Mouse (Mus musculus): ENCODE data around the gene D630023F18Rik. TPM values are rescaled to one million over a fixed set of nuclear protein-coding genes. Genes with fewer than 3 reads are reported as not detected.

The D630023F18Rik gene
- polyA plus RNA-seq, 1 experiment from 2014 or later = not detected

GRCm38 (mm10) chr1:65154814-65155213 lies 31.8 kb upstream of the D630023F18Rik start:
- no peak overlapping the region for H3K4me3 ChIP-seq (ENCODE audit: low read depth, low read length)
- H3K36me3 ChIP-seq (ENCODE audit: insufficient read depth) = peaks cover 15% of the 10 kb centered on the region
- no peaks in the 10 kb centered on the region for H3K4me1 ChIP-seq (ENCODE audit: insufficient read depth)
- no peak overlapping the region for H3K27ac ChIP-seq (ENCODE audit: low read depth)
- no peak overlapping the region for H3K4me2 ChIP-seq
- DNase-seq = no peak
- no peaks in the 10 kb centered on the region for H3K27me3 ChIP-seq (ENCODE audit: insufficient read depth, low read length)
- no peak overlapping the region for H3K9ac ChIP-seq
- no peaks in the 10 kb centered on the region for H3K9me3 ChIP-seq (ENCODE audit: low read depth, low read length)
- no peak for ATAC-seq (ENCODE audit: insufficient read depth)
- no peak for TF ChIP-seq CTCF (IDR thresholded peaks at IDR 0.05; ENCODE audit: low read depth)

DNA sequence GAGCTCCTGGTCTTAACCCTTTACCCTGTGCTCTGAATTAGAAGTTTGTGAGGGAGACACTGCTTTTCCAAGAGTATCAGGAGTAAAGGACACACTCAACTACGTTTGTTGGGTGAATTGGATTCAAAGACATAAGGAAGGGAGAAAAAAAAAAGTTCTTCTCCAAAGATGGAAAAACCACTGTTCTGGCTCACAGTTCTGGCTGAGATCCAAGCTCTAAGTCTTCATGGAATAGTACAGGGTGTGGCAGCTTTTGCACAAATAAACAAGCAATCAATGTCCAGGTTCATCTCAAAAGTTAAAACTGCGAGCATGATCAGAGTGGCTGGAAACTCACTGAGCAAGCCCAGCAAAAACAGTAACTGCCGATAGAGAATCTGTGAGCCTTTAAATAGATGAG lies 25.0 kb upstream of the D630023F18Rik start:
- H3K4me3 ChIP-seq (ENCODE audit: low read depth, low read length) = no peak overlapping the region
- no peak overlapping the region for H3K4me2 ChIP-seq
- no peak for TF ChIP-seq CTCF (IDR thresholded peaks at IDR 0.05; ENCODE audit: low read depth)
- no peaks in the 10 kb centered on the region for H3K9me3 ChIP-seq (ENCODE audit: low read depth, low read length)
- no peak for DNase-seq
- H3K4me1 ChIP-seq (ENCODE audit: insufficient read depth) = no peaks in the 10 kb centered on the region
- 72% methylated on average over 3 of the region's 3 CpGs for WGBS
- no peak overlapping the region for H3K9ac ChIP-seq
- H3K36me3 ChIP-seq (ENCODE audit: insufficient read depth) = no peaks in the 10 kb centered on the region
- no peak for ATAC-seq (ENCODE audit: insufficient read depth)
- H3K27ac ChIP-seq (ENCODE audit: low read depth) = no peak overlapping the region
- H3K27me3 ChIP-seq (ENCODE audit: insufficient read depth, low read length) = no peaks in the 10 kb centered on the region

DNA sequence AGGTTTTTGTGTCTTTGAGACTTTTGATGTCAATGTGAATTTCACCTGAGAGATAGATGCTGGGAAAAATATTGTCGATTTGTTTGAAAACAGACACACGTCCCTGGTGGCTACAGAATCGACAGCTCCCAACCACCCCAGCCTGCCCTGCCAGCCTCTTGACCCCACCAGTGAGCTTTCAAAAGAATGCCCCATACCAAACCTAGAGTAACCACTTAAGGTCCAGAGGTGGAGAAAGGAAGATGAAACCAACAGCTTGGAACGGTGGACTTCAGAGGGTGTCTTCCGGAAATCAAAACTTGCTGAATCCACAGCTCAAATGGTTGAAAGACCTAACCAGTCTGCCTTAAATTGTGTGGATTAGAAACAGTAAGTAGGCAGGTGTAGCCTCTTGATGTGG lies 24.3 kb upstream of the D630023F18Rik start:
- Histone ChIP-seq H3K4me2 (no peak overlapping the region), H3K36me3 (ENCODE audit: insufficient read depth) (no peaks in the 10 kb centered on the region), H3K4me1 (ENCODE audit: insufficient read depth) (no peaks in the 10 kb centered on the region), H3K27ac (ENCODE audit: low read depth) (no peak overlapping the region), H3K4me3 (ENCODE audit: low read depth, low read length) (no peak overlapping the region), H3K27me3 (ENCODE audit: insufficient read depth, low read length) (no peaks in the 10 kb centered on the region), H3K9me3 (ENCODE audit: low read depth, low read length) (no peaks in the 10 kb centered on the region), H3K9ac (no peak overlapping the region)
- WGBS = 80% methylated on average over 5 of the region's 5 CpGs
- DNase-seq (no peak), ATAC-seq (ENCODE audit: insufficient read depth) (no peak)
- no peak for TF ChIP-seq CTCF (IDR thresholded peaks at IDR 0.05; ENCODE audit: low read depth)

DNA sequence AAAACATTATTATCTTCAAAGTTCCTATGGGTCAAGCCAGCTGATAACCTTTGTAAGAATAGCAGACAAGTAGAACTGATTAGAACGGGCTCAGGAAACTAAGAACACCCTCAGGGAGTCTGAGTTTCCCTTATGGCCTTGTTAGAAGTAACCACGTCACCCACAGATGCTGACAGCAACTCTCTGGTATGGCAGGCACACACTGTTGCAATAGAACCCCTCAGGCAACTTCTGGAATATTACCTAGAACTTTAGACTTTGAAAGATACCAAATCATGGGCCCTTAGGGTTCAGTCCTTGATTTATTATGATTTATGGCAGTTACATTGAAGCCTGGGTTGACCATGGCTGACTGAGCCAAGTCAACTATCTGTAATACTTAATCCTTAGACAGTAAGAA lies 23.6 kb upstream of the D630023F18Rik start:
- DNase-seq (no peak), ATAC-seq (ENCODE audit: insufficient read depth) (no peak)
- Histone ChIP-seq H3K9ac (no peak overlapping the region), H3K27me3 (ENCODE audit: insufficient read depth, low read length) (no peaks in the 10 kb centered on the region), H3K27ac (ENCODE audit: low read depth) (no peak overlapping the region), H3K4me3 (ENCODE audit: low read depth, low read length) (no peak overlapping the region), H3K4me2 (no peak overlapping the region), H3K4me1 (ENCODE audit: insufficient read depth) (no peaks in the 10 kb centered on the region), H3K9me3 (ENCODE audit: low read depth, low read length) (no peaks in the 10 kb centered on the region), H3K36me3 (ENCODE audit: insufficient read depth) (no peaks in the 10 kb centered on the region)
- no peak for TF ChIP-seq CTCF (IDR thresholded peaks at IDR 0.05; ENCODE audit: low read depth)
- WGBS = 28% methylated on average over 2 of the region's 2 CpGs

DNA sequence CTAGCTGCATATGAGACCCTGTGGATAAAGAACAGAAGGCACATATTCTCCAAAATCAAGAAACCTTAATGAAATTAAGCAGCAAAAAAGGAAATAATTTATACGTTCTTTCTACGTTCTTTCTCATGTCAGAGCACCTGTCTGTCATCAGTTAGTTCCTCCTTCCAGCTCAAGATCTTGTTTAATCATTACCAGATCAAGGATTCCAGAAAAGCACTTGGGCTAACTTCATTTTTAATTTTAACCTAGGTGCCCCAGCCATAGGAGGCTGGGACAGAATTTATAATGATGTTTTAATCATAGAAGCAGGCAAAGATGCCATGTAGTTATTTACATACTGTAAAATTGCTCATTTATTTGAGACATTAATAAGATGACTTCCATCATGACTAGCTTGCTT lies 21.8 kb upstream of the D630023F18Rik start:
- no peak for DNase-seq
- 68% methylated on average over 2 of the region's 2 CpGs for WGBS
- ATAC-seq (ENCODE audit: insufficient read depth) = no peak
- H3K4me2 ChIP-seq = no peak overlapping the region
- H3K36me3 ChIP-seq (ENCODE audit: insufficient read depth) = no peaks in the 10 kb centered on the region
- no peaks in the 10 kb centered on the region for H3K27me3 ChIP-seq (ENCODE audit: insufficient read depth, low read length)
- H3K9me3 ChIP-seq (ENCODE audit: low read depth, low read length) = no peaks in the 10 kb centered on the region
- no peaks in the 10 kb centered on the region for H3K4me1 ChIP-seq (ENCODE audit: insufficient read depth)
- TF ChIP-seq CTCF (IDR thresholded peaks at IDR 0.05; ENCODE audit: low read depth) = no peak
- no peak overlapping the region for H3K9ac ChIP-seq
- H3K4me3 ChIP-seq (ENCODE audit: low read depth, low read length) = no peak overlapping the region
- H3K27ac ChIP-seq (ENCODE audit: low read depth) = no peak overlapping the region

GRCm38 (mm10) chr1:65137560-65137959 lies 14.5 kb upstream of the D630023F18Rik start:
- Histone ChIP-seq H3K4me3 (ENCODE audit: low read depth, low read length) (no peak overlapping the region), H3K36me3 (ENCODE audit: insufficient read depth) (no peaks in the 10 kb centered on the region), H3K9me3 (ENCODE audit: low read depth, low read length) (no peaks in the 10 kb centered on the region), H3K4me2 (no peak overlapping the region), H3K27ac (ENCODE audit: low read depth) (no peak overlapping the region), H3K4me1 (ENCODE audit: insufficient read depth) (no peaks in the 10 kb centered on the region), H3K9ac (no peak overlapping the region), H3K27me3 (ENCODE audit: insufficient read depth, low read length) (no peaks in the 10 kb centered on the region)
- 82% methylated on average over 6 of the region's 6 CpGs for WGBS
- TF ChIP-seq CTCF (IDR thresholded peaks at IDR 0.05; ENCODE audit: low read depth) = no peak
- ATAC-seq (ENCODE audit: insufficient read depth) (no peak), DNase-seq (no peak)

GRCm38 (mm10) chr1:65132833-65133232 lies 9.8 kb upstream of the D630023F18Rik start:
- Histone ChIP-seq H3K4me2 (no peak overlapping the region), H3K27me3 (ENCODE audit: insufficient read depth, low read length) (no peaks in the 10 kb centered on the region), H3K4me1 (ENCODE audit: insufficient read depth) (no peaks in the 10 kb centered on the region), H3K9ac (no peak overlapping the region), H3K9me3 (ENCODE audit: low read depth, low read length) (no peaks in the 10 kb centered on the region), H3K27ac (ENCODE audit: low read depth) (no peak overlapping the region), H3K36me3 (ENCODE audit: insufficient read depth) (no peaks in the 10 kb centered on the region), H3K4me3 (ENCODE audit: low read depth, low read length) (no peak overlapping the region)
- ATAC-seq (ENCODE audit: insufficient read depth) (no peak), DNase-seq (no peak)
- no peak for TF ChIP-seq CTCF (IDR thresholded peaks at IDR 0.05; ENCODE audit: low read depth)
- WGBS = 82% methylated on average over 1 of the region's 1 CpGs

DNA sequence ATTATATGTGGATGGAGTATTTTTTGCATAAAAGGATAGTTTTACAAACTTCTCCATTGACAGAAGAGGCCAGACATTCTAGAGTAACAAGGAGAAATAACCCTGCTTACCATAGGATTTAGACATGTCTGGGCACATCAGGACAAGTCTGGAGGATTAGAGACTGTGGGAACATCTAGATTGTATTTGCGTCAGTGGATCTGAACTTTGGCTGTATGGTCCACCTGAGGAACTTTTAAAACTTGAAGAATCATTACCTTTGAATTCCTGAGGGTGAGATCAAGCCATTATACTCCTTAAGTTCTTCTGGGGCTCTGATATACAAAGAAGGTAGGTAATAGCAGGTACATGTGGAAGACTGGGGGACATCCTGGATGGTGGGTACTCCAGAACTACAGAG lies 8.7 kb upstream of the D630023F18Rik start:
- Histone ChIP-seq H3K27ac (ENCODE audit: low read depth) (no peak overlapping the region), H3K27me3 (ENCODE audit: insufficient read depth, low read length) (no peaks in the 10 kb centered on the region), H3K36me3 (ENCODE audit: insufficient read depth) (no peaks in the 10 kb centered on the region), H3K4me2 (no peak overlapping the region), H3K4me1 (ENCODE audit: insufficient read depth) (no peaks in the 10 kb centered on the region), H3K9ac (no peak overlapping the region), H3K9me3 (ENCODE audit: low read depth, low read length) (no peaks in the 10 kb centered on the region), H3K4me3 (ENCODE audit: low read depth, low read length) (no peak overlapping the region)
- WGBS = 91% methylated on average over 1 of the region's 1 CpGs
- ATAC-seq (ENCODE audit: insufficient read depth) (no peak), DNase-seq (no peak)
- no peak for TF ChIP-seq CTCF (IDR thresholded peaks at IDR 0.05; ENCODE audit: low read depth)
